Mouse (Mus musculus): ENCODE data around the gene Hmgcl. TPM values are rescaled to one million over a fixed set of nuclear protein-coding genes. Genes with fewer than 3 reads are reported as not detected.
"Not testable (repeated sequence)": the region's sequence is repeated elsewhere in the genome, so short reads cannot be mapped to it uniquely, and the experiment has no call there.

Gene Hmgcl
- polyA plus RNA-seq, 1 experiment from 2014 or later, result 97.5 TPM

DNA sequence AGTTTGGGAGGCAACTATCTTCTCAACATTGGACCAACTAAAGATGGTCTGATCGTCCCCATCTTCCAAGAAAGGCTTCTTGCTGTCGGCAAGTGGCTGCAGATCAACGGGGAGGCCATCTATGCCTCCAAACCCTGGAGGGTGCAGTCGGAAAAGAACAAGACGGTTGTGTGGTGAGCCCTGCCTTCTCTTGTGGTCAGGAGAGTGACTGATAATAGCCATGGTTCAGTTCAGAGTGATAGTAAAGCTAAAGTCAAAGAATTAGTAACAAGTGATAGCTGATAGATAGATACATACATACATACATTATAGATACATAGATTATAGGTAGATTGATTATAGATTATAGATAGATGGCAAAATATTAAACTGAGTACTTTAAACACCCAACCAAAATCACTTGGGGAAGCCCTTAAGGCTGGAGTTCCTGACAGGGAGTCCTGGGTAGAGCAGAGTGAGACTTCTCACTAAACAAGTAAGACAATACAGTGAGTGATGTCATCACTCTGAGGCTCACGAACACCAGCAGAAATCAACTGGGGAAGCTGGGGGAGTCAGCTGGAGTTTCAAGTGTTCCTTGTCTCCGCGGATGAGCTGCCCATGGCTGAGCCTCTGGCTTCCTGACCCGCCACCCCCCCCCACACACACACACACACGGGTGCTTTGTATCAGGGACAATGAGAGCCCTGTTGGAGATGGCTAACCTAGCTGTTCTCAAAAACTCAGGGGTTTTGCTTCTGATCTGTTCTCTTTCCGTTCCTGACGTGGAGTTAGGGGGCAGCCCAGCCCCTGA is 11.3 kb upstream of the Hmgcl start:
- no peak for ATAC-seq (ENCODE audit: insufficient read depth, low FRiP score)
- Histone ChIP-seq H3K4me1 (ENCODE audit: control insufficient read depth, insufficient read depth, low read length) (peaks cover 2% of the 10 kb centered on the region; the same call in 1 of the 2 replicates), H3K9ac (ENCODE audit: low read length) (no peak overlapping the region), H3K4me2 (ENCODE audit: low read depth, low read length) (no peak overlapping the region), H3K27me3 (ENCODE audit: control insufficient read depth, insufficient read depth, low read length) (no peaks in the 10 kb centered on the region), H3K9me3 (replicated peaks; ENCODE audit: control insufficient read depth, low read length) (no peaks in the 10 kb centered on the region), H3K4me3 (replicated peaks; ENCODE audit: low read length) (no peak overlapping the region), H3K27ac (ENCODE audit: low read length) (no peak overlapping the region), H3K36me3 (ENCODE audit: control insufficient read depth, insufficient read depth, low read length) (peaks cover 5% of the 10 kb centered on the region; the same call in 1 of the 2 replicates)
- WGBS, result 65% methylated on average over 12 of the region's 12 CpGs

DNA sequence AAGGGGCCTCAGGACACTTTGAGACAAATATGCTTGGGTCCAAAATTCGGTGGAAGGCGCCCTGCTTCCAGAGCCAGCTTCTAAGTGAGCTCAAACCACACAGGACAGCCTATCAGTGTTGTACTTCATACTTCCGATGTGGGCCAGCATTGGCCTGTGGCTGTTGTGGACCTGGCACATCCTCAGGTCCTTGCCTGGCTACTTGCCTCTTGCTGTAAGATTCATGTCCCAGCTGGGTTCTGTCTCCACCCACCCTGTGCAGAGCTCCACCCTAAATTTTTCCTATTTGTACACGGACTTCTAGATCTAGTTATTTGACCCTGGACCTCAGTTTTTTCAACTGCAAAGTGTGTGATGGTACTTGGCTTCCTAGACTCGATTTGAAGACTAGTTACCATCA is 10.7 kb upstream of the Hmgcl start:
- Histone ChIP-seq H3K4me3 (replicated peaks; ENCODE audit: low read length) (no peak overlapping the region), H3K27me3 (ENCODE audit: control insufficient read depth, insufficient read depth, low read length) (no peaks in the 10 kb centered on the region), H3K27ac (ENCODE audit: low read length) (no peak overlapping the region), H3K4me1 (ENCODE audit: control insufficient read depth, insufficient read depth, low read length) (peaks cover 2% of the 10 kb centered on the region; the same call in 1 of the 2 replicates), H3K9me3 (replicated peaks; ENCODE audit: control insufficient read depth, low read length) (no peaks in the 10 kb centered on the region), H3K36me3 (ENCODE audit: control insufficient read depth, insufficient read depth, low read length) (peaks cover 5% of the 10 kb centered on the region; the same call in 1 of the 2 replicates), H3K4me2 (ENCODE audit: low read depth, low read length) (no peak overlapping the region), H3K9ac (ENCODE audit: low read length) (no peak overlapping the region)
- ATAC-seq (ENCODE audit: insufficient read depth, low FRiP score), result no peak
- WGBS, result 69% methylated on average over 5 of the region's 5 CpGs

DNA sequence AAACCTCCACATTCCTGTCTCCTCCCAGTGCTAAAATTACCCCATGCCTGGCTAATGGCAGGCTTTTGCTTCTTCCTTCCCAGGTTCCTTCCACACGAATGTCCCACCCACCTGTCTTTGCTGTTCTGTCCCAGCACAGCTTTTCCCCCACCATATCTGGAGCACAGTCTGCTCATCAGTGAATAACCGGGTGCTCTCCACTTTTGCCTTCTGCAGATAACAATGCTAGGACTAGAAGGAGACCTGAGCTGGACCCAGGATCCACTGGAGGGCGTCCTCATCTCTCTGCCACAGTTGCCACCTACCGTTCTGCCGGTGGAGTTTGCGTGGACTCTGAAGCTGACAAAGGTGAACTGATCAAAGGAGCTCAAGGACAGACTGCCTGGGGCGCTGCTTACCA is 7.4 kb upstream of the Hmgcl start:
- Histone ChIP-seq H3K9me3 (replicated peaks; ENCODE audit: control insufficient read depth, low read length) (no peaks in the 10 kb centered on the region), H3K4me1 (ENCODE audit: control insufficient read depth, insufficient read depth, low read length) (peaks cover 2% of the 10 kb centered on the region; the same call in 1 of the 2 replicates), H3K27ac (ENCODE audit: low read length) (no peak overlapping the region), H3K4me2 (ENCODE audit: low read depth, low read length) (no peak overlapping the region), H3K27me3 (ENCODE audit: control insufficient read depth, insufficient read depth, low read length) (no peaks in the 10 kb centered on the region), H3K36me3 (ENCODE audit: control insufficient read depth, insufficient read depth, low read length) (peaks cover 5% of the 10 kb centered on the region; the same call in 1 of the 2 replicates), H3K9ac (ENCODE audit: low read length) (no peak overlapping the region), H3K4me3 (replicated peaks; ENCODE audit: low read length) (no peak overlapping the region)
- 82% methylated on average over 7 of the region's 7 CpGs for WGBS
- no peak for ATAC-seq (ENCODE audit: insufficient read depth, low FRiP score)

DNA sequence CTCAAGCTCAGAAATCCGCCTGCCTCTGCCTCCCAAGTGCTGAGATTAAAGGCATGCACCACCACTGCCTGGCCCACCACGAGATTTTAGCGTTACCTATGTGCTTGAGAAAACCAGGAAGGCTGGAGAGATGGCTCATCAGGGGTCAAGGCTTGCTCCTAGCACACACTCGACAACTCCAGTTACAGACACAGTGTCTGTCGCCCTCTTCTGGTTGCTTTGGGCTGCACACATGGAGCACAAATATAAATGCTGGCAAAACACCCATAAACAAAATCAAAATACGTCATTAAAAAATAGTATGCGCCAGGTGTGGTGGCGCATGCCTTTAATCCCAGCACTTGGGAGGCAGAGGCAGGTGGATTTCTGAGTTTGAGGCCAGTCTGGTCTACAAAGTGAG is 5.2 kb upstream of the Hmgcl start:
- not testable (repeated sequence) for H3K36me3 ChIP-seq (ENCODE audit: control insufficient read depth, insufficient read depth, low read length); H3K27me3 ChIP-seq (ENCODE audit: control insufficient read depth, insufficient read depth, low read length); H3K9ac ChIP-seq (ENCODE audit: low read length); H3K9me3 ChIP-seq (replicated peaks; ENCODE audit: control insufficient read depth, low read length); H3K27ac ChIP-seq (ENCODE audit: low read length); ATAC-seq (ENCODE audit: insufficient read depth, low FRiP score); H3K4me1 ChIP-seq (ENCODE audit: control insufficient read depth, insufficient read depth, low read length); H3K4me2 ChIP-seq (ENCODE audit: low read depth, low read length); H3K4me3 ChIP-seq (replicated peaks; ENCODE audit: low read length)
- 86% methylated on average over 8 of the region's 8 CpGs for WGBS

DNA sequence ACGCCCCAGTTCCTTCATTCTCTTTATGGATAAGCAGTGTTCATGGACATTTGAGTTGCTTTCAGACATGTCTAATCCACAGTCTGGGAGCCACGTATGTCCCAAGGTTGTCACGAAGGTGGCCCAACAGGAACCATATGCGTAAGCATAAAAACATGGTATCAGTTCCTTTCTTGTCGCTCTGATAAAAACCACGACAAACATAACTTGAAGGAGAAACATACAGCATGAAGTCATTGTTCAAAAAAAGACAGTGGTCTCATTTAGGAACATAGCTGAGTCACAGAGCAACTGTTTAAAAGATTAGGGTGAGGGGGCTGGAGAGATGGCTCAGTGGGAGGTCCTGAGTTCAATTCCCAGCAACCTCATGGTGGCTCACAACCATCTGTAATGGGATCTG is 4.1 kb upstream of the Hmgcl start:
- Histone ChIP-seq H3K9ac (ENCODE audit: low read length) (no peak overlapping the region), H3K4me1 (ENCODE audit: control insufficient read depth, insufficient read depth, low read length) (0 out of 2 replicates have a peak, but pooled peaks cover 2% of the 10 kb centered on the region), H3K9me3 (replicated peaks; ENCODE audit: control insufficient read depth, low read length) (no peaks in the 10 kb centered on the region), H3K36me3 (ENCODE audit: control insufficient read depth, insufficient read depth, low read length) (no peaks in the 10 kb centered on the region), H3K27ac (ENCODE audit: low read length) (no peak overlapping the region), H3K4me3 (replicated peaks; ENCODE audit: low read length) (no peak overlapping the region), H3K4me2 (ENCODE audit: low read depth, low read length) (no peak overlapping the region), H3K27me3 (ENCODE audit: control insufficient read depth, insufficient read depth, low read length) (no peaks in the 10 kb centered on the region)
- WGBS, result 63% methylated on average over 6 of the region's 6 CpGs
- no peak for ATAC-seq (ENCODE audit: insufficient read depth, low FRiP score)

DNA sequence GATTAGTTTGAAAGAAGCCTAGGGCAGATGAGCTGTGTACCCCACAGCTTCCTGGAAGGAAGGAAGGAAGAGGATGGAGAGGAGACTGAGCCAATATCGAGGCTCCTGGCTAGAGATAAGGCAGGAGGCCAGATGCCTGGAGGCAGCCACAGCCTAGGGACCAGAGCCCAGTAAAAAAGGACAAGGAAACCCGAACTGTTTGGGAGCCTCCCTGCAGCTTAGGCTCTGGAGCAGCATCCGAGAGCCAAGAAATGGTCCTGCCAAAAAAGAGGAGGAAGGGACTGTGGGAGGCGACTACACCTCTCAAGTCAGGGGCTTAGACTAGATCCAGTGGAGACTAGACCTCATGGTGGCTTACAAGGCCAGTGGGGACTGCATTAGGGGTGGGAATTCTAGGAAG is 2.9 kb upstream of the Hmgcl start:
- 55% methylated on average over 4 of the region's 4 CpGs for WGBS
- ATAC-seq (ENCODE audit: insufficient read depth, low FRiP score), result no peak
- Histone ChIP-seq H3K36me3 (ENCODE audit: control insufficient read depth, insufficient read depth, low read length) (no peaks in the 10 kb centered on the region), H3K9ac (ENCODE audit: low read length) (no peak overlapping the region), H3K4me1 (ENCODE audit: control insufficient read depth, insufficient read depth, low read length) (0 out of 2 replicates have a peak, but pooled peaks cover 2% of the 10 kb centered on the region), H3K27ac (ENCODE audit: low read length) (peak overlapping the region; percentile 5; the same call in 1 of the 2 replicates), H3K27me3 (ENCODE audit: control insufficient read depth, insufficient read depth, low read length) (no peaks in the 10 kb centered on the region), H3K9me3 (replicated peaks; ENCODE audit: control insufficient read depth, low read length) (no peaks in the 10 kb centered on the region), H3K4me2 (ENCODE audit: low read depth, low read length) (no peak overlapping the region), H3K4me3 (replicated peaks; ENCODE audit: low read length) (no peak overlapping the region)

DNA sequence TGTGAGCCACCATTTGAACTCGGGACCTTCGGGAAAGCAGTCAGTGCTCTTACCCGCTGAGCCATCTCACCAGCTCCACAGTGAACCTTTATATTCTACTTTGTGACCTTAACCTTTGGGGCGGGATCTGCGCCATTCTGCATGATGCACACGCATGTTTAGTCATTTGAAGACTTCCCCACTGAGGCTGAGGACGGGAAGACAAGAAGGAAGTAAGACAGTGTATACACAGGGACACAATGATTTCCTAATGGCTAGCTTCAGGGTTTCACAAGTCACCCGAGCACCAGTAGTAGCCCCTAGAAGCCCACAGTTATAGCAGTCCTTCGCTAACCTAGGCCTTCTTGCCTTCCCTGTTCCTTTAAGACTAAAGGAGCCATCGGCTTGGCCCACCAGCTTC is 542 bp upstream of the Hmgcl start:
- Histone ChIP-seq H3K4me1 (ENCODE audit: control insufficient read depth, insufficient read depth, low read length) (0 out of 2 replicates have a peak, but pooled peaks cover 6% of the 10 kb centered on the region), H3K4me2 (ENCODE audit: low read depth, low read length) (peak overlapping the region; percentile 82), H3K9ac (ENCODE audit: low read length) (peak overlapping the region; percentile 86; the same call in 1 of the 2 replicates), H3K36me3 (ENCODE audit: control insufficient read depth, insufficient read depth, low read length) (0 out of 2 replicates have a peak, but pooled peaks cover under 1% of the 10 kb centered on the region), H3K9me3 (replicated peaks; ENCODE audit: control insufficient read depth, low read length) (no peaks in the 10 kb centered on the region), H3K4me3 (replicated peaks; ENCODE audit: low read length) (peak overlapping the region; percentile 83), H3K27me3 (ENCODE audit: control insufficient read depth, insufficient read depth, low read length) (no peaks in the 10 kb centered on the region), H3K27ac (ENCODE audit: low read length) (peak overlapping the region; percentile 80)
- WGBS, result 66% methylated on average over 10 of the region's 10 CpGs
- no peak for ATAC-seq (ENCODE audit: insufficient read depth, low FRiP score)

DNA sequence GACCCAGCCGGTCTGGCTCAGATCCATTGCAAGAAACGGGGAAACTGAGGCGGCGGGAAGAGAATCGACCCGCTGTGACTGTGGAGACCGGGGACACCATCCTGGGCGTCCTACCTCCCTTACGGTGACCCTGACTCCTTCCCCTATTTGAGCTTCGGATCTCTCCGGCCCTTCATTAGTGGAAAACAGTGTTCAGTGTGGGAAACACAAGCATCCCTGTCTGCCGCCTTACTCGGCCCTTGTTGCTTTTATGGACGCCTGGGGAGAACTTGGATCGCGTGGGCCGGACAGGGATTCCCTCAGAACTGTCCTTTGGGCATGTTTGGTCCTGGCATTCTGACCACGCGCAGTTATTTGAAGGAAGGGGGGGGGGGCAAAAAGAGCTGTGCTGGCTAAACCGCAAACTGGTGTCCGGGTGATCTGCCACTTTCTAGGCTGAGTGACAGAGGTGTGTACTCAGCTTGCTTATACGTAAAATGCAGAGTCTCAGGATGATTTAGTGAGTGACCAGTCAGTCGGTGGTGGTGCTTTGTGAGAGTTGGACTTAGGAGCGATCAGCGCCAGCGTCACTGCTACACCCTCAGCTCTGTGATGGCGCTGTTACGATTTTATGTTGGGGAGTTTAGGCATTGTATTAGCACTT is 532 bp downstream of the Hmgcl start:
- H3K4me2 ChIP-seq (ENCODE audit: low read depth, low read length), result peak overlapping the region; percentile 82
- peak; percentile 11; the same call in 1 of the 2 replicates for ATAC-seq (ENCODE audit: insufficient read depth, low FRiP score)
- H3K27ac ChIP-seq (ENCODE audit: low read length), result peak overlapping the region; percentile 75
- peak overlapping the region; percentile 83 for H3K4me3 ChIP-seq (replicated peaks; ENCODE audit: low read length)
- H3K4me1 ChIP-seq (ENCODE audit: control insufficient read depth, insufficient read depth, low read length), result 0 out of 2 replicates have a peak, but pooled peaks cover 6% of the 10 kb centered on the region
- peaks cover 10% of the 10 kb centered on the region for H3K36me3 ChIP-seq (ENCODE audit: control insufficient read depth, insufficient read depth, low read length)
- H3K9me3 ChIP-seq (replicated peaks; ENCODE audit: control insufficient read depth, low read length), result no peaks in the 10 kb centered on the region
- 1% methylated on average over 28 of the region's 28 CpGs for WGBS
- H3K9ac ChIP-seq (ENCODE audit: low read length), result peak overlapping the region; percentile 86
- no peaks in the 10 kb centered on the region for H3K27me3 ChIP-seq (ENCODE audit: control insufficient read depth, insufficient read depth, low read length)

DNA sequence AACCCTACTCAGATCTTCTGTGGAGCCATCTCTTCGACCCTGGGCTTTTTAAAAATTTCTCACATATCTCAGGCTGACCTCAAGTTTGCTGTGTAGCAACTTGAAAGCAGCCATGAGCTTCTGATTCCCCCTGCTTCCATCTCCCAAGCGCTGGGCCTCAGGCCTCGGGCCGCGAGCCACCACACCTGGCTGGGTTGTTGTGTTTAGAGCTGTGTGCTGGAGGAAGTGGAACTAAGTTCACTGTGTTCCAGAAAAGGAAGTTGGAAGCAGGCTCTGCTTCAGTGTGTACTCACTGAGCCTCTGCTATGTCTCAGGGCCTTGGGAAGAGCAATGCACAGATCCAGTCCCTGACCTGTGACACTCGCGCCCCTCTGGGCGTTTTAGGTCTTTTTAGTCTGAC is 1.9 kb downstream of the Hmgcl start:
- ATAC-seq (ENCODE audit: insufficient read depth, low FRiP score), result no peak
- H3K27ac ChIP-seq (ENCODE audit: low read length), result no peak overlapping the region
- H3K9ac ChIP-seq (ENCODE audit: low read length), result no peak overlapping the region
- H3K4me3 ChIP-seq (replicated peaks; ENCODE audit: low read length), result no peak overlapping the region
- no peak overlapping the region; the same call in 1 of the 2 replicates for H3K4me2 ChIP-seq (ENCODE audit: low read depth, low read length)
- no peaks in the 10 kb centered on the region for H3K27me3 ChIP-seq (ENCODE audit: control insufficient read depth, insufficient read depth, low read length)
- H3K9me3 ChIP-seq (replicated peaks; ENCODE audit: control insufficient read depth, low read length), result no peaks in the 10 kb centered on the region
- 83% methylated on average over 8 of the region's 8 CpGs for WGBS
- H3K36me3 ChIP-seq (ENCODE audit: control insufficient read depth, insufficient read depth, low read length), result peaks cover 18% of the 10 kb centered on the region
- 0 out of 2 replicates have a peak, but pooled peaks cover 6% of the 10 kb centered on the region for H3K4me1 ChIP-seq (ENCODE audit: control insufficient read depth, insufficient read depth, low read length)

All from stomach, embryonic 16.5 days (tissue).